Mouse (Mus musculus): ENCODE measurements around the gene 4931409K22Rik. TPM values are rescaled to one million over a fixed set of nuclear protein-coding genes. Genes with fewer than 3 reads are reported as not detected.
A peak's percentile ranks its signal among the peaks of the same experiment; 100 is the strongest.

The 4931409K22Rik gene
- polyA plus RNA-seq, 1 experiment from 2014 or later = 0.16 TPM

DNA sequence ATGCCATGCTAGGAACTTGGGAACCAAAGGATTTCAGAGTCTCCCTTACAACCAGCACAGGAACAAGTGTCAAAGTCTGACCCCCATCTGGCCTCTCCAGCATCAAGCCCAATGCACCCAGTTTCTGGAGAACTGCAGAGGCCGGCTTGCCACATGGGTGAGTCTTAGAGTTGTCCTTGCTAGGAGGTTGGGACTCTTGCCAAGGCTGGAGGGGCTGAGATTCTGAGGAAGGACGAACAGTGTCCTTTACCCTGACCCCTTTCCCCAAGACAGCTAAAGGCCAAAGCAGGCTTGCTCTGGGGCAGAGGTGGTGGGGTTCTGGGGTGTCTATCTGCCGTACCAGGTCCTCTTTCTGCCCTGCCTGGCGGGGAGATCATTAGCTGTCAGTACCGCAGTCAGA, 20.1 kb downstream of the 4931409K22Rik start:
- 65% methylated on average over 5 of the region's 5 CpGs for WGBS
- H3K9me3 ChIP-seq (ENCODE audit: control insufficient read depth, low read length) = no peaks in the 10 kb centered on the region
- no peaks in the 10 kb centered on the region for H3K36me3 ChIP-seq (ENCODE audit: control insufficient read depth, insufficient read depth, low read length)
- H3K4me2 ChIP-seq (ENCODE audit: low read depth, low read length) = no peak overlapping the region
- ATAC-seq (ENCODE audit: low read depth) = no peak
- H3K9ac ChIP-seq (replicated peaks; ENCODE audit: low read depth, low read length) = no peak overlapping the region
- H3K4me1 ChIP-seq (ENCODE audit: control insufficient read depth, insufficient read depth, low read length) = no peaks in the 10 kb centered on the region
- H3K4me3 ChIP-seq (ENCODE audit: low read depth, low read length) = no peak overlapping the region
- H3K27ac ChIP-seq (ENCODE audit: low read depth, low read length) = no peak overlapping the region
- H3K27me3 ChIP-seq (ENCODE audit: control insufficient read depth, insufficient read depth, low read length) = no peaks in the 10 kb centered on the region

DNA sequence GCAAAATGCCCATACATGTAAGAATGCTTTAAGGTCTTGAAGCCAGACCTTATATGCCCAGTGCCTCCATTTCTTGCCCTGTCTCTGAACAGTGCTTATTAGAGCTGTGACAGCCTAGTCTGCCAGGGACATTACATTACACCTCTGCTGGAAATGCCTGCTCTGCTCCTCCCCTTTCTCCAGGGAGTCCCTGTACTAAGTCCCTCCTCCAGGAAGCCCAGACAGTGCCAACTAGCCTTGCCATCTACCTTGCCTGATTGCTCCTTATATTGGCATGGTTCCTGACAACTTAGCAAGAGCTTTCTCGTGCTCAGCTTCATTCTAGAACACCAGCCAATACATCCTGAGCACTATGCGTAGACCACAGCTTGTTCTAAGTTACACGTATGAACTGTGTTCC, 20.9 kb downstream of the 4931409K22Rik start:
- WGBS = 82% methylated on average over 3 of the region's 3 CpGs
- Histone ChIP-seq H3K4me3 (ENCODE audit: low read depth, low read length) (no peak overlapping the region), H3K4me2 (ENCODE audit: low read depth, low read length) (no peak overlapping the region), H3K27me3 (ENCODE audit: control insufficient read depth, insufficient read depth, low read length) (no peaks in the 10 kb centered on the region), H3K36me3 (ENCODE audit: control insufficient read depth, insufficient read depth, low read length) (no peaks in the 10 kb centered on the region), H3K9ac (replicated peaks; ENCODE audit: low read depth, low read length) (no peak overlapping the region), H3K4me1 (ENCODE audit: control insufficient read depth, insufficient read depth, low read length) (no peaks in the 10 kb centered on the region), H3K27ac (ENCODE audit: low read depth, low read length) (no peak overlapping the region), H3K9me3 (ENCODE audit: control insufficient read depth, low read length) (no peaks in the 10 kb centered on the region)
- no peak for ATAC-seq (ENCODE audit: low read depth)

GRCm38 (mm10) chr5:24534292-24534691, 22.3 kb downstream of the 4931409K22Rik start:
- no peaks in the 10 kb centered on the region for H3K27me3 ChIP-seq (ENCODE audit: control insufficient read depth, insufficient read depth, low read length)

GRCm38 (mm10) chr5:24533391-24533790, 23.2 kb downstream of the 4931409K22Rik start:
- Histone ChIP-seq H3K4me3 (ENCODE audit: low read depth, low read length) (no peak overlapping the region), H3K9ac (replicated peaks; ENCODE audit: low read depth, low read length) (no peak overlapping the region), H3K4me1 (ENCODE audit: control insufficient read depth, insufficient read depth, low read length) (no peaks in the 10 kb centered on the region), H3K4me2 (ENCODE audit: low read depth, low read length) (no peak overlapping the region), H3K27ac (ENCODE audit: low read depth, low read length) (no peak overlapping the region), H3K9me3 (ENCODE audit: control insufficient read depth, low read length) (no peaks in the 10 kb centered on the region), H3K27me3 (ENCODE audit: control insufficient read depth, insufficient read depth, low read length) (peaks cover 4% of the 10 kb centered on the region), H3K36me3 (ENCODE audit: control insufficient read depth, insufficient read depth, low read length) (no peaks in the 10 kb centered on the region)
- WGBS = 52% methylated on average over 11 of the region's 11 CpGs
- no peak for ATAC-seq (ENCODE audit: low read depth)

More at GRCm38 (mm10) chr5:24534292-24534691, 22.3 kb downstream of the 4931409K22Rik start:
- H3K4me2 ChIP-seq (ENCODE audit: low read depth, low read length) = no peak overlapping the region
- H3K4me1 ChIP-seq (ENCODE audit: control insufficient read depth, insufficient read depth, low read length) = no peaks in the 10 kb centered on the region
- no peak overlapping the region for H3K27ac ChIP-seq (ENCODE audit: low read depth, low read length)
- 61% methylated on average over 5 of the region's 5 CpGs for WGBS
- no peak for ATAC-seq (ENCODE audit: low read depth)
- no peaks in the 10 kb centered on the region for H3K36me3 ChIP-seq (ENCODE audit: control insufficient read depth, insufficient read depth, low read length)
- H3K9me3 ChIP-seq (ENCODE audit: control insufficient read depth, low read length) = no peaks in the 10 kb centered on the region
- H3K9ac ChIP-seq (replicated peaks; ENCODE audit: low read depth, low read length) = no peak overlapping the region
- H3K4me3 ChIP-seq (ENCODE audit: low read depth, low read length) = no peak overlapping the region

- Histone ChIP-seq H3K4me3 (ENCODE audit: low read depth, low read length) (no peak overlapping the region), H3K4me2 (ENCODE audit: low read depth, low read length) (no peak overlapping the region), H3K4me1 (ENCODE audit: control insufficient read depth, insufficient read depth, low read length) (peaks cover 14% of the 10 kb centered on the region), H3K27ac (ENCODE audit: low read depth, low read length) (peak overlapping the region; percentile 12; the same call in 1 of the 2 replicates), H3K36me3 (ENCODE audit: control insufficient read depth, insufficient read depth, low read length) (no peaks in the 10 kb centered on the region), H3K9ac (replicated peaks; ENCODE audit: low read depth, low read length) (no peak overlapping the region), H3K27me3 (ENCODE audit: control insufficient read depth, insufficient read depth, low read length) (peaks cover 15% of the 10 kb centered on the region), H3K9me3 (ENCODE audit: control insufficient read depth, low read length) (no peaks in the 10 kb centered on the region)
- ATAC-seq (ENCODE audit: low read depth) = peak; percentile 55
- 11% methylated on average over 24 of the region's 24 CpGs for WGBS
Measured at GRCm38 (mm10) chr5:24530042-24530689, 26.4 kb downstream of the 4931409K22Rik start.

- Histone ChIP-seq H3K4me2 (ENCODE audit: low read depth, low read length) (0 out of 2 replicates have a peak overlapping the region, but pooled peaks have one; percentile 9), H3K4me1 (ENCODE audit: control insufficient read depth, insufficient read depth, low read length) (peaks cover 14% of the 10 kb centered on the region), H3K9ac (replicated peaks; ENCODE audit: low read depth, low read length) (no peak overlapping the region), H3K36me3 (ENCODE audit: control insufficient read depth, insufficient read depth, low read length) (no peaks in the 10 kb centered on the region), H3K9me3 (ENCODE audit: control insufficient read depth, low read length) (no peaks in the 10 kb centered on the region), H3K27me3 (ENCODE audit: control insufficient read depth, insufficient read depth, low read length) (peaks cover 20% of the 10 kb centered on the region), H3K27ac (ENCODE audit: low read depth, low read length) (0 out of 2 replicates have a peak overlapping the region, but pooled peaks have one; percentile 4), H3K4me3 (ENCODE audit: low read depth, low read length) (no peak overlapping the region)
- ATAC-seq (ENCODE audit: low read depth) = no peak
- WGBS = 12% methylated on average over 6 of the region's 6 CpGs
Measured at GRCm38 (mm10) chr5:24527780-24528179, 28.8 kb downstream of the 4931409K22Rik start.

- peak; percentile 23 for ATAC-seq (ENCODE audit: low read depth)
- H3K27ac ChIP-seq (ENCODE audit: low read depth, low read length) = peak within 1 kb of the TSS; percentile 64
- peak within 1 kb of the TSS; percentile 80 for H3K4me2 ChIP-seq (ENCODE audit: low read depth, low read length)
- peak within 1 kb of the TSS; percentile 68 for H3K9ac ChIP-seq (replicated peaks; ENCODE audit: low read depth, low read length)
- under 1% methylated on average over 19 of the region's 49 CpGs for WGBS
- H3K9me3 ChIP-seq (ENCODE audit: control insufficient read depth, low read length) = no peaks in the 10 kb centered on the region
- no peaks in the 10 kb centered on the region for H3K36me3 ChIP-seq (ENCODE audit: control insufficient read depth, insufficient read depth, low read length)
- H3K4me1 ChIP-seq (ENCODE audit: control insufficient read depth, insufficient read depth, low read length) = peaks cover 14% of the 10 kb centered on the region
- H3K27me3 ChIP-seq (ENCODE audit: control insufficient read depth, insufficient read depth, low read length) = peaks cover 20% of the 10 kb centered on the region
- H3K4me3 ChIP-seq (ENCODE audit: low read depth, low read length) = peak within 1 kb of the TSS; percentile 48
Measured at GRCm38 (mm10) chr5:24526889-24527230, 29.7 kb downstream of the 4931409K22Rik start, which contains the start of gene Gbx1. Gene Gbx1, minus strand, starts transcription at chr5:24527202.

DNA sequence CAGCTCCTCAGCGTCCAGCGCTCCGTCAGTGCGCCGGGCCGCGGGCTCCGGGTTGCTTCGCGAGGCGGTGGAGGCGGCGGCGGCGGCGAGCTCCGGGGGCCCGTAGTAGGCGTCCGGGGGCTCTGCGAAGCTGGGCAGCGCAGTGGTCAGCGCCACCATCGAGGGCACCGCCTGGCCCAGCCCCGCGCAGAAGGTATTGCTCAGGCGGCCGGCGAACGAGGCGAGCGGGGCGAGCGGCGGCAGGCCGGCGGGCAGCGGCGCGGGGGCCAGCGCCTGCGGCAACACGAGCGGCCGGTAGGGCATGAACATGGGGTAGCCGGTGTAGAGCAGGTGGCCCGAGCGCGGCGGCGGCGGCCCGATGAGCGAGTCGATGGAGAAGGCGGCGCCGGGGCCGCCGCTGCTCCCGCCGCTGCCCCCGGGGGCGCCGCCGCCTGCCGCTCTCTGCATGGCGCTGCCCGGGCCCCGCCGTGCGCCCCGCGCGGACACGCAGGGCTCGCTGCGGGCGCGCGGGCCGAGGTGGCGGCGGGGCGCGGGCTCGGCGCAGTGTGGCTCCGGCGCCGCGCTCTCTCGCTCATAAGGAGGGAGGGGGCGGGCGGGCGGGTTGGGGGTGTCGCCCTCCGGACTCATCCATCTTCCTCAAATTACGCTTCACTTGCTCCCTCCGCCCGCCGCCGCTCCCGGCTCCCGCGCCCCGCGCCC, 30.3 kb downstream of the 4931409K22Rik start:
- Histone ChIP-seq H3K36me3 (ENCODE audit: control insufficient read depth, insufficient read depth, low read length) (no peaks in the 10 kb centered on the region), H3K27ac (ENCODE audit: low read depth, low read length) (peak overlapping the region; percentile 64; the same call in 1 of the 2 replicates), H3K9me3 (ENCODE audit: control insufficient read depth, low read length) (no peaks in the 10 kb centered on the region), H3K4me1 (ENCODE audit: control insufficient read depth, insufficient read depth, low read length) (peaks cover 14% of the 10 kb centered on the region), H3K9ac (replicated peaks; ENCODE audit: low read depth, low read length) (peak overlapping the region; percentile 68), H3K27me3 (ENCODE audit: control insufficient read depth, insufficient read depth, low read length) (peaks cover 20% of the 10 kb centered on the region), H3K4me2 (ENCODE audit: low read depth, low read length) (peak overlapping the region; percentile 80), H3K4me3 (ENCODE audit: low read depth, low read length) (peak overlapping the region; percentile 48)
- ATAC-seq (ENCODE audit: low read depth) = peak; percentile 54
- WGBS = under 1% methylated on average over 69 of the region's 109 CpGs
